Comparison of ENCODE assay signal across 8 mouse cellular contexts in genomic region chr2:127362459-127363281, GRCm38 (mm10). TPM values are rescaled to one million over a fixed set of nuclear protein-coding genes. Genes with fewer than 3 reads are reported as not detected.
A peak's percentile ranks its signal among the peaks of the same experiment; 100 is the strongest.
DNase-seq lines count a peak whose midpoint lies in the region; ATAC-seq lines count a peak whose summit lies in the region.

Gene Adra2b, plus strand, starts transcription at chr2:127363208.

- peak within 1 kb of the TSS; percentile 37 for H3K4me3 ChIP-seq in forebrain, embryonic 11.5 days (ENCODE audit: low read depth, low read length)
- H3K4me3 ChIP-seq in heart, embryonic 16.5 days (ENCODE audit: low read length): peak within 1 kb of the TSS; percentile 52
- H3K4me3 ChIP-seq in liver, embryonic 13.5 days (replicated peaks): peak within 1 kb of the TSS; percentile 80
- H3K4me3 ChIP-seq in stomach, embryonic 15.5 days (replicated peaks): peak within 1 kb of the TSS; percentile 44

- H3K27me3 ChIP-seq in forebrain, embryonic 11.5 days (ENCODE audit: control insufficient read depth, insufficient read depth, low read length): peaks cover 43% of the 10 kb centered on the region
- peaks cover 58% of the 10 kb centered on the region for H3K27me3 ChIP-seq in heart, embryonic 16.5 days (ENCODE audit: control insufficient read depth, insufficient read depth, low read length)
- peaks cover 93% of the 10 kb centered on the region for H3K27me3 ChIP-seq in liver, embryonic 13.5 days
- peaks cover 56% of the 10 kb centered on the region for H3K27me3 ChIP-seq in stomach, embryonic 15.5 days (replicated peaks)

- peak; percentile 69 for ATAC-seq in forebrain, embryonic 11.5 days (replicated peaks; ENCODE audit: low FRiP score)
- ATAC-seq in heart, embryonic 16.5 days (replicated peaks; ENCODE audit: extremely low read depth, insufficient read depth, low FRiP score): peak; percentile 76
- ATAC-seq in liver, embryonic 13.5 days (ENCODE audit: low read depth): peak; percentile 92
- ATAC-seq in stomach, embryonic 15.5 days (ENCODE audit: insufficient read depth, low FRiP score, low read depth): peak; percentile 82

- peak; percentile 64 to 76 for DNase-seq in CD8-positive naive resting alpha-beta T cell, adult 2 months (ENCODE audit: low read depth in 2 of 2, low spot score in 2 of 2)
- peak; percentile 83 for DNase-seq in c-Kit-positive CD71-negative TER-119-negative erythroid progenitor cells, embryonic 14.5 days (ENCODE audit: low read depth)
- peak; percentile 91 for DNase-seq in forebrain, embryonic 11.5 days (ENCODE audit: low spot score)
- peak; percentile 95 to 96 for DNase-seq in kidney, postnatal 25 days
- peak; percentile 81 for DNase-seq in liver, embryonic 13.5 days
- DNase-seq in neural tube, embryonic 10.5 days (ENCODE audit: extremely low spot score, low spot score): peak; percentile 82

- H3K27ac ChIP-seq in forebrain, embryonic 11.5 days (ENCODE audit: low read depth, low read length): no peak within 1 kb of the TSS
- no peak within 1 kb of the TSS for H3K27ac ChIP-seq in heart, embryonic 16.5 days (ENCODE audit: low read length)
- H3K27ac ChIP-seq in liver, embryonic 13.5 days: peak within 1 kb of the TSS; percentile 78
- no peak within 1 kb of the TSS for H3K27ac ChIP-seq in stomach, embryonic 15.5 days

- WGBS in forebrain, embryonic 11.5 days: under 1% methylated on average over 46 of the region's 49 CpGs
- WGBS in heart, embryonic 16.5 days: under 1% methylated on average over 46 of the region's 49 CpGs
- WGBS in liver, embryonic 13.5 days (ENCODE audit: insufficient replicate concordance): under 1% methylated on average over 41 of the region's 49 CpGs
- WGBS in stomach, embryonic 15.5 days: under 1% methylated on average over 47 of the region's 49 CpGs

- no peaks in the 10 kb centered on the region for H3K36me3 ChIP-seq in forebrain, embryonic 11.5 days (ENCODE audit: control insufficient read depth, insufficient read depth, low read length)
- no peaks in the 10 kb centered on the region for H3K36me3 ChIP-seq in heart, embryonic 16.5 days (ENCODE audit: control insufficient read depth, insufficient read depth)
- peaks cover 20% of the 10 kb centered on the region for H3K36me3 ChIP-seq in liver, embryonic 13.5 days
- no peaks in the 10 kb centered on the region for H3K36me3 ChIP-seq in stomach, embryonic 15.5 days

- 0 out of 2 replicates have a peak within 1 kb of the TSS, but pooled peaks have one; percentile 23 for H3K9ac ChIP-seq in forebrain, embryonic 11.5 days (ENCODE audit: low read length)
- peak within 1 kb of the TSS; percentile 63 for H3K9ac ChIP-seq in heart, embryonic 16.5 days (ENCODE audit: low read length)
- H3K9ac ChIP-seq in liver, embryonic 13.5 days: peak within 1 kb of the TSS; percentile 92
- H3K9ac ChIP-seq in stomach, embryonic 15.5 days: no peak within 1 kb of the TSS

- peak within 1 kb of the TSS; percentile 65 for H3K4me2 ChIP-seq in forebrain, embryonic 11.5 days (ENCODE audit: low read depth, low read length, severe bottlenecking)
- H3K4me2 ChIP-seq in heart, embryonic 16.5 days (ENCODE audit: low read depth, low read length): peak within 1 kb of the TSS; percentile 81
- H3K4me2 ChIP-seq in liver, embryonic 13.5 days: peak within 1 kb of the TSS; percentile 96
- peak within 1 kb of the TSS; percentile 89 for H3K4me2 ChIP-seq in stomach, embryonic 15.5 days

- H3K4me1 ChIP-seq in forebrain, embryonic 11.5 days (replicated peaks; ENCODE audit: control insufficient read depth, insufficient read depth, low read length): peaks cover 4% of the 10 kb centered on the region
- peaks cover 13% of the 10 kb centered on the region for H3K4me1 ChIP-seq in heart, embryonic 16.5 days (ENCODE audit: control insufficient read depth, insufficient read depth, low read length)
- H3K4me1 ChIP-seq in liver, embryonic 13.5 days (replicated peaks): peaks cover 51% of the 10 kb centered on the region
- peaks cover 22% of the 10 kb centered on the region for H3K4me1 ChIP-seq in stomach, embryonic 15.5 days

- H3K9me3 ChIP-seq in forebrain, embryonic 11.5 days (ENCODE audit: control insufficient read depth, low read length): no peaks in the 10 kb centered on the region
- no peaks in the 10 kb centered on the region for H3K9me3 ChIP-seq in heart, embryonic 16.5 days (replicated peaks; ENCODE audit: control insufficient read depth, low read length)
- no peaks in the 10 kb centered on the region for H3K9me3 ChIP-seq in liver, embryonic 13.5 days (replicated peaks)
- no peaks in the 10 kb centered on the region for H3K9me3 ChIP-seq in stomach, embryonic 15.5 days

RNA-seq across cellular contexts. Expression of gene Adra2b, which starts in this region (rescaled TPM):
- 3.4 and 4.1 TPM in 2 replicates for polyA plus RNA-seq in forebrain, embryonic 11.5 days (2014; fragmentation: Nextera tagmentation; extraction: Ambion mirVana)
- polyA plus RNA-seq in heart, embryonic 16.5 days (2015; fragmentation: Nextera tagmentation; extraction: Ambion mirVana): 1.3 and 1.4 TPM in 2 replicates
- polyA plus RNA-seq in liver, embryonic 13.5 days (2015; fragmentation: Nextera tagmentation; extraction: Ambion mirVana): 29.4 and 32.4 TPM in 2 replicates
- 2.6 and 3.2 TPM in 2 replicates for polyA plus RNA-seq in stomach, embryonic 15.5 days (2015; fragmentation: Nextera tagmentation; extraction: Ambion mirVana)
